11 mouse cellular contexts compared by ENCODE assay signal in genomic region chr15:6554742-6555141, GRCm38 (mm10). TPM values are rescaled to one million over a fixed set of nuclear protein-coding genes. Genes with fewer than 3 reads are reported as not detected.
A peak's percentile ranks its signal among the peaks of the same experiment; 100 is the strongest.
DNase-seq lines count a peak whose midpoint lies in the region; ATAC-seq and TF ChIP-seq lines count a peak whose summit lies in the region.
"Had no signal": no experiment of that assay in that cellular context is flagged by ENCODE, and none has a peak within 500 bp of the region (broad histone marks: within the 10 kb centered on the region; RNA-seq: fewer than 3 reads in every experiment).

No protein-coding gene starts in this region.

- intact Hi-C loops in heart, postnatal 10 days (cut with DNase I): no loop called here

- H3K27ac ChIP-seq in forebrain, embryonic 14.5 days (ENCODE audit: low read depth, low read length): no peak overlapping the region
- H3K27ac ChIP-seq in stomach, postnatal 0 days (replicated peaks): no peak overlapping the region
- H3K27ac ChIP-seq: heart, embryonic 15.5 days had no signal

- H3K36me3 ChIP-seq in forebrain, embryonic 14.5 days (ENCODE audit: control insufficient read depth, insufficient read depth, low read length): no peaks in the 10 kb centered on the region
- H3K36me3 ChIP-seq in stomach, postnatal 0 days (ENCODE audit: control insufficient read depth, insufficient read depth, low read length): no peaks in the 10 kb centered on the region
- H3K36me3 ChIP-seq: heart, embryonic 15.5 days had no signal

- no peaks in the 10 kb centered on the region for H3K9me3 ChIP-seq in forebrain, embryonic 14.5 days (replicated peaks; ENCODE audit: control insufficient read depth, low read length)
- no peaks in the 10 kb centered on the region for H3K9me3 ChIP-seq in stomach, postnatal 0 days (ENCODE audit: control insufficient read depth, low read length)
- H3K9me3 ChIP-seq: heart, embryonic 15.5 days had no signal

- H3K27me3 ChIP-seq in forebrain, embryonic 14.5 days (replicated peaks; ENCODE audit: control insufficient read depth, insufficient read depth, low read length): no peaks in the 10 kb centered on the region
- no peaks in the 10 kb centered on the region for H3K27me3 ChIP-seq in stomach, postnatal 0 days (ENCODE audit: control insufficient read depth, insufficient read depth, low read length)
- H3K27me3 ChIP-seq: heart, embryonic 15.5 days had no signal

- peak; percentile 46 for DNase-seq in retina, postnatal 1 day
- no peak for DNase-seq in retina, embryonic 14.5 days (ENCODE audit: low spot score)
- peak; percentile 70 for DNase-seq in lung, postnatal 36 days
- peak; percentile 34 to 53 for DNase-seq in thymus, postnatal 36 days
- DNase-seq in heart, postnatal 10 days: no peak
- DNase-seq in forebrain, embryonic 14.5 days (ENCODE audit: low spot score): no peak
- no peak for DNase-seq in stomach, postnatal 0 days (ENCODE audit: low spot score)
- DNase-seq: adrenal gland, postnatal 14 days; kidney, adult 18-20 months had no signal

- TF ChIP-seq EP300 in stomach, postnatal 0 days (optimal IDR thresholded peaks at IDR 0.05): no peak

- WGBS in forebrain, embryonic 14.5 days: 92% methylated on average over 4 of the region's 4 CpGs
- 72% methylated on average over 4 of the region's 4 CpGs for WGBS in stomach, postnatal 0 days

- H3K9ac ChIP-seq in forebrain, embryonic 14.5 days (ENCODE audit: low read length): no peak overlapping the region
- no peak overlapping the region for H3K9ac ChIP-seq in stomach, postnatal 0 days (ENCODE audit: low read length)
- H3K9ac ChIP-seq: heart, embryonic 15.5 days had no signal

- H3K4me3 ChIP-seq in forebrain, embryonic 14.5 days (ENCODE audit: low read depth, low read length): no peak overlapping the region
- H3K4me3 ChIP-seq in stomach, postnatal 0 days (ENCODE audit: low read depth, low read length): no peak overlapping the region
- H3K4me3 ChIP-seq: heart, embryonic 15.5 days had no signal

- H3K4me1 ChIP-seq in forebrain, embryonic 14.5 days (ENCODE audit: control insufficient read depth, insufficient read depth, low read length): no peaks in the 10 kb centered on the region
- H3K4me1 ChIP-seq in stomach, postnatal 0 days (replicated peaks; ENCODE audit: control insufficient read depth, insufficient read depth): no peaks in the 10 kb centered on the region; the same call in 1 of the 2 replicates
- H3K4me1 ChIP-seq: heart, embryonic 15.5 days had no signal

- TF ChIP-seq CTCF in stomach, postnatal 0 days (IDR thresholded peaks at IDR 0.05; ENCODE audit: low read depth): no peak

- ATAC-seq in erythroblast, adult 5-6 weeks (replicated peaks; ENCODE audit: low FRiP score, poor library complexity, severe bottlenecking): peak; percentile 69; the same call in 1 of the 2 replicates
- no peak for ATAC-seq in forebrain, embryonic 14.5 days
- no peak for ATAC-seq in stomach, postnatal 0 days (ENCODE audit: low FRiP score, low TSS enrichment)

- H3K4me2 ChIP-seq in forebrain, embryonic 14.5 days (ENCODE audit: low read length): no peak overlapping the region
- H3K4me2 ChIP-seq in stomach, postnatal 0 days (replicated peaks; ENCODE audit: low read depth): no peak overlapping the region
- H3K4me2 ChIP-seq: heart, embryonic 15.5 days had no signal

RNA-seq across cellular contexts. Expression of gene Fyb, which starts 32.1 kb away (rescaled TPM):
- 50.1 and 86.1 TPM in 2 replicates for total RNA-seq in erythroblast, adult 5-6 weeks (2015; ENCODE audit: low replicate concordance)
- 21.2 and 29.4 TPM in 2 replicates for total RNA-seq in erythroblast, adult 5-6 weeks (2017; ENCODE audit: low replicate concordance)
- total RNA-seq in heart, postnatal 10 days (2021): 10 to 100 TPM; 10.3 to 13.2 TPM
- polyA plus RNA-seq in forebrain, embryonic 14.5 days (2014; fragmentation: Nextera tagmentation; extraction: Ambion mirVana): 1.7 and 2.2 TPM in 2 replicates
- 5.5 and 7.8 TPM in 2 replicates for polyA plus RNA-seq in stomach, postnatal 0 days (2015; fragmentation: Nextera tagmentation; extraction: Ambion mirVana)

Comparison
In these comparisons a context has a peak if more than half of its experiments do, and no peak if none do; other contexts are left out.
1. DNase-seq: peak in retina, postnatal 1 day (single experiment), lung, postnatal 36 days (single experiment) and thymus, postnatal 36 days (2 of 2); none in retina, embryonic 14.5 days (single experiment), heart, postnatal 10 days (0 of 2), forebrain, embryonic 14.5 days (single experiment) and stomach, postnatal 0 days (single experiment).